Mouse (Mus musculus): ENCODE measurements at regions not wholly inside any gene's neighbourhood (a gene's known extent, or its start where the extent isn't known, plus 50 kb on each side); places are given as distances from the start of the nearest gene placed in this dataset.

DNA sequence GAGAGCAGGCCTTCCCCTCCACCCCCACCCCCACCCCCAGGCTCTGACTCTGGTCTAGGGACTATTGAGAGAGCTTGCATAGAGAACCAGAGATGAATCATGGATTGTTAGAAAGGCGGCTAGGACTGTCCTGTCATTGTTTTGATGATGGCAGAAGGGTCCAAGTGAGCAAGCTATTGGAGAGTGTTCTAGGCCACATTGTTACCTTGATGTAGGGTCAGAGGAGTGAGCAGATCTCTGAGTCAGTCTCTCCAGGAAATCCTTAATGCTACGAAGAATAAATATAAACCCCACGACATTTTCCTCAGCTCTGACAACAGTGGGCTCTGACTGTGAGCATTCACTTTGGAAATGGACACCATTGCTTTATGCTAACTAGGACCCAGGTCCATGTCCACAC, 144.9 kb downstream of the Hibadh start:
- H3K27ac ChIP-seq (ENCODE audit: control insufficient read depth, insufficient read depth, low read depth, low read length), result no peak overlapping the region
- no peaks in the 10 kb centered on the region for H3K27me3 ChIP-seq (ENCODE audit: control insufficient read depth, insufficient read depth, low read length)
- H3K36me3 ChIP-seq (ENCODE audit: control insufficient read depth, insufficient read depth, low read length), result no peaks in the 10 kb centered on the region
- peaks cover 2% of the 10 kb centered on the region; the same call in 1 of the 2 replicates for H3K4me1 ChIP-seq (ENCODE audit: control insufficient read depth, insufficient read depth, low read length)
- no peak overlapping the region for H3K4me3 ChIP-seq (ENCODE audit: control insufficient read depth, low read depth, low read length)
- TF ChIP-seq CTCF (IDR thresholded peaks at IDR 0.05; ENCODE audit: control insufficient read depth, insufficient read depth, insufficient replicate concordance, low read depth, low read length) (no peak), POLR2A (IDR thresholded peaks at IDR 0.05; ENCODE audit: control insufficient read depth, low read depth, low read length) (no peak)

DNA sequence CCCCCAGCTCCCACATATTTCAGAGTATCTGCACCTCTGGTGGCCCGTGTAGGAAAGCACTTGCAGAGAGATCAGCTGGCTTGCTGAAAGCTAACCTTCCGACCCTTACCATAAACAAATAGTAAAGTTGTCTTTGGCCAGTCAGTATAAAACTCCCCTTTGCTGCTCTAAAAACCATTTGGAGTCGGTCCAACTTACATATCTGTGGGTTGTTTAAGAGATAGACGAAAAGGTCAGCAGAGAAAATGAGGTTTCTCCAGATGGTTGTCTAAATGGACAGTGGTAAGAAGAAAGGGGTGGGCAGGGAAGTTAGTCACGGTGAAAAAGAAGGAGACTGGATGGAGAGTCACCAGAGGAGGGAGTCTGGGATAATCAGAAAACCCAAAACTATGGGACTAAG, 144.3 kb downstream of the Hibadh start:
- TF ChIP-seq CTCF (IDR thresholded peaks at IDR 0.05; ENCODE audit: control insufficient read depth, insufficient read depth, insufficient replicate concordance, low read depth, low read length) (no peak), POLR2A (IDR thresholded peaks at IDR 0.05; ENCODE audit: control insufficient read depth, low read depth, low read length) (no peak)
- H3K4me1 ChIP-seq (ENCODE audit: control insufficient read depth, insufficient read depth, low read length), result no peaks in the 10 kb centered on the region
- no peaks in the 10 kb centered on the region for H3K27me3 ChIP-seq (ENCODE audit: control insufficient read depth, insufficient read depth, low read length)
- no peak overlapping the region for H3K4me3 ChIP-seq (ENCODE audit: control insufficient read depth, low read depth, low read length)
- H3K36me3 ChIP-seq (ENCODE audit: control insufficient read depth, insufficient read depth, low read length), result no peaks in the 10 kb centered on the region
- H3K27ac ChIP-seq (ENCODE audit: control insufficient read depth, insufficient read depth, low read depth, low read length), result no peak overlapping the region
